In the genomic region with DNA sequence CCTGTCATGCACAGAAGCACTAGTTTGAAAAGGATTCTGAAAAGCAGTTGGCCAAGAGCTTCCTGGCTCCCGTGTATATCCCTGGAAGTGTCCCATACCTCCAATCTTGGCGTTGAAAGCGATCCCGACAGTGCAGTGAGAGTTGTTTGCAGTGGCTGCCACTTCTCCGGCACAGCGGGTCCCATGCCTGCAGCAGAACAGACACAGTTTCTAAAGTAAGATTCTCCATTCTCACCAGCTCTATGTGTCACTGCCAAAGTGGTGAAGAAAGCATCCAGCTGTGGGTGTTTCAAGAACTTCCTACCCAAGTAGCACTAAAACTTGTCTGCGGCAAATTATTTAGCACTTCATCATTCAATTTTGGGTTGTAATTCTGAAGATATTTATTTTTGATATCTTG, we compare ENCODE assay signal across 23 mouse cellular contexts.
DNase-seq lines count a peak whose midpoint lies in the region; ATAC-seq lines count a peak whose summit lies in the region.
"Had no signal": no experiment of that assay in that cellular context is flagged by ENCODE, and none has a peak within 500 bp of the region (broad histone marks: within the 10 kb centered on the region; RNA-seq: fewer than 3 reads in every experiment).

No protein-coding gene starts in this region.

- no peaks in the 10 kb centered on the region for H3K9me3 ChIP-seq in liver, embryonic 11.5 days (ENCODE audit: control insufficient read depth, low read length)
- H3K9me3 ChIP-seq: embryonic facial prominence, embryonic 10.5 days; heart, embryonic 15.5 days; limb, embryonic 15.5 days; midbrain, embryonic 15.5 days; neural tube, embryonic 15.5 days had no signal

- H3K9ac ChIP-seq in liver, embryonic 11.5 days (ENCODE audit: low read depth, low read length): no peak overlapping the region
- H3K9ac ChIP-seq: heart, embryonic 15.5 days; limb, embryonic 15.5 days; liver, postnatal 0 days; midbrain, embryonic 15.5 days; neural tube, embryonic 15.5 days had no signal

- intact Hi-C loops in left cerebral cortex, postnatal 36 days (cut with DNase I): no loop called here
- intact Hi-C loops in heart, postnatal 14 days (cut with DNase I): no loop called here

- H3K27ac ChIP-seq in liver, embryonic 11.5 days (ENCODE audit: low read depth, low read length): no peak overlapping the region
- H3K27ac ChIP-seq: embryonic facial prominence, embryonic 10.5 days; heart, embryonic 15.5 days; hindbrain, postnatal 0 days; limb, embryonic 15.5 days; midbrain, embryonic 15.5 days; neural tube, embryonic 15.5 days had no signal

- no peak for DNase-seq in frontal cortex, postnatal 14 days (ENCODE audit: low spot score in 2 of 2)
- DNase-seq in brain, adult 2 months (ENCODE audit: low read depth, low spot score): peak; percentile 70
- peak; percentile 29 to 38 for DNase-seq in left cerebral cortex, postnatal 36 days (ENCODE audit: low spot score in 2 of 2)
- peak; percentile 41 for DNase-seq in lung, postnatal 14 days
- no peak for DNase-seq in liver, embryonic 11.5 days (ENCODE audit: low spot score)
- DNase-seq in heart, postnatal 14 days: no peak
- no peak for DNase-seq in kidney, adult 8-10 months
- DNase-seq: adrenal gland, postnatal 14 days; cerebellum, adult 11-12 months; gastrocnemius, postnatal 36 days; kidney, adult 11 months; kidney, postnatal 14 days; liver, postnatal 0 days; spleen, adult 18-20 months; thymus, postnatal 36 days had no signal

- no peak overlapping the region for H3K4me3 ChIP-seq in liver, embryonic 11.5 days (ENCODE audit: low read depth, low read length)
- H3K4me3 ChIP-seq: embryonic facial prominence, embryonic 10.5 days; heart, embryonic 15.5 days; limb, embryonic 15.5 days; midbrain, embryonic 15.5 days; neural tube, embryonic 15.5 days had no signal

- no peak overlapping the region for H3K4me2 ChIP-seq in liver, embryonic 11.5 days
- H3K4me2 ChIP-seq: heart, embryonic 15.5 days; limb, embryonic 15.5 days; midbrain, embryonic 15.5 days; neural tube, embryonic 15.5 days had no signal

- WGBS in liver, embryonic 11.5 days: 78% methylated on average over 7 of the region's 7 CpGs

- ATAC-seq in frontal cortex, adult (ENCODE audit: low TSS enrichment): peak; percentile 95
- no peak for ATAC-seq in liver, embryonic 11.5 days (replicated peaks; ENCODE audit: low FRiP score)
- ATAC-seq: hindbrain, postnatal 0 days; liver, postnatal 0 days; midbrain, embryonic 15.5 days had no signal

- no peaks in the 10 kb centered on the region for H3K4me1 ChIP-seq in liver, embryonic 11.5 days (replicated peaks; ENCODE audit: control insufficient read depth, insufficient read depth, low read length)
- H3K4me1 ChIP-seq: embryonic facial prominence, embryonic 10.5 days; heart, embryonic 15.5 days; limb, embryonic 15.5 days; midbrain, embryonic 15.5 days; neural tube, embryonic 15.5 days had no signal

- no peaks in the 10 kb centered on the region for H3K27me3 ChIP-seq in liver, embryonic 11.5 days (replicated peaks; ENCODE audit: control insufficient read depth, insufficient read depth, low read length)
- H3K27me3 ChIP-seq: CH12.LX; heart, embryonic 15.5 days; limb, embryonic 15.5 days; midbrain, embryonic 15.5 days; neural tube, embryonic 15.5 days had no signal

- H3K36me3 ChIP-seq in liver, embryonic 11.5 days (ENCODE audit: control insufficient read depth, insufficient read depth, low read length): no peaks in the 10 kb centered on the region
- H3K36me3 ChIP-seq: heart, embryonic 15.5 days; midbrain, embryonic 15.5 days; neural tube, embryonic 15.5 days had no signal

Comparison
In these comparisons a context has a peak if more than half of its experiments do, and no peak if none do; other contexts are left out.
1. DNase-seq: peak in brain, adult 2 months (single experiment), left cerebral cortex, postnatal 36 days (2 of 2) and lung, postnatal 14 days (single experiment); none in frontal cortex, postnatal 14 days (0 of 2), liver, embryonic 11.5 days (single experiment), heart, postnatal 14 days (0 of 2) and kidney, adult 8-10 months (0 of 2).